Mouse (Mus musculus): ENCODE measurements at regions not wholly inside any gene's neighbourhood (a gene's known extent, or its start where the extent isn't known, plus 50 kb on each side); places are given as distances from the start of the nearest gene placed in this dataset.
A peak's percentile ranks its signal among the peaks of the same experiment; 100 is the strongest.

- Histone ChIP-seq H3K27me3 (ENCODE audit: control insufficient read depth, insufficient read depth, low read length) (no peaks in the 10 kb centered on the region), H3K4me3 (ENCODE audit: low read depth, low read length) (no peak overlapping the region), H3K9me3 (replicated peaks; ENCODE audit: control insufficient read depth, low read length) (no peaks in the 10 kb centered on the region), H3K27ac (ENCODE audit: low read depth) (no peak overlapping the region), H3K9ac (replicated peaks; ENCODE audit: low read depth, low read length) (no peak overlapping the region), H3K4me1 (ENCODE audit: control insufficient read depth, insufficient read depth) (no peaks in the 10 kb centered on the region), H3K4me2 (ENCODE audit: low read depth, low read length) (no peak overlapping the region), H3K36me3 (replicated peaks; ENCODE audit: control insufficient read depth, insufficient read depth, low read length) (no peaks in the 10 kb centered on the region)
- no peak for TF ChIP-seq EP300 (IDR thresholded peaks at IDR 0.05; ENCODE audit: low read depth)
- TF ChIP-seq CTCF (IDR thresholded peaks at IDR 0.05; ENCODE audit: low read depth), result no peak
- ATAC-seq (ENCODE audit: insufficient read depth, low read depth) (no peak), DNase-seq (ENCODE audit: low spot score) (no peak)
- WGBS, result 66% methylated on average over 1 of the region's 1 CpGs
These were observed 96.1 kb upstream of the Naaladl2 start for GRCm38 (mm10) chr3:25240196-25240595.

- TF ChIP-seq EP300 (IDR thresholded peaks at IDR 0.05; ENCODE audit: low read depth) (no peak), CTCF (IDR thresholded peaks at IDR 0.05; ENCODE audit: low read depth) (peak; percentile 35)
- Histone ChIP-seq H3K27me3 (ENCODE audit: control insufficient read depth, insufficient read depth, low read length) (no peaks in the 10 kb centered on the region), H3K4me1 (ENCODE audit: control insufficient read depth, insufficient read depth) (no peaks in the 10 kb centered on the region), H3K27ac (ENCODE audit: low read depth) (no peak overlapping the region), H3K9ac (replicated peaks; ENCODE audit: low read depth, low read length) (no peak overlapping the region), H3K4me2 (ENCODE audit: low read depth, low read length) (no peak overlapping the region), H3K9me3 (replicated peaks; ENCODE audit: control insufficient read depth, low read length) (no peaks in the 10 kb centered on the region), H3K4me3 (ENCODE audit: low read depth, low read length) (no peak overlapping the region), H3K36me3 (replicated peaks; ENCODE audit: control insufficient read depth, insufficient read depth, low read length) (no peaks in the 10 kb centered on the region)
- WGBS, result 64% methylated on average over 1 of the region's 1 CpGs
- DNase-seq (ENCODE audit: low spot score) (peak; percentile 19), ATAC-seq (ENCODE audit: insufficient read depth, low read depth) (no peak)
These were observed 76.5 kb upstream of the Naaladl2 start for GRCm38 (mm10) chr3:25220601-25221000.

- 85% methylated on average over 5 of the region's 5 CpGs for WGBS
- Histone ChIP-seq H3K27me3 (ENCODE audit: control insufficient read depth, insufficient read depth, low read length) (no peaks in the 10 kb centered on the region), H3K27ac (ENCODE audit: low read depth) (no peak overlapping the region), H3K9ac (replicated peaks; ENCODE audit: low read depth, low read length) (no peak overlapping the region), H3K4me2 (ENCODE audit: low read depth, low read length) (no peak overlapping the region), H3K4me1 (ENCODE audit: control insufficient read depth, insufficient read depth) (no peaks in the 10 kb centered on the region), H3K36me3 (replicated peaks; ENCODE audit: control insufficient read depth, insufficient read depth, low read length) (no peaks in the 10 kb centered on the region), H3K9me3 (replicated peaks; ENCODE audit: control insufficient read depth, low read length) (no peaks in the 10 kb centered on the region), H3K4me3 (ENCODE audit: low read depth, low read length) (no peak overlapping the region)
- DNase-seq (ENCODE audit: low spot score) (no peak), ATAC-seq (ENCODE audit: insufficient read depth, low read depth) (no peak)
- TF ChIP-seq EP300 (IDR thresholded peaks at IDR 0.05; ENCODE audit: low read depth), result no peak
- TF ChIP-seq CTCF (IDR thresholded peaks at IDR 0.05; ENCODE audit: low read depth), result no peak
These were observed 64.1 kb upstream of the Naaladl2 start for GRCm38 (mm10) chr3:25208041-25208685.

Data from heart, postnatal 0 days (tissue).